Mouse (Mus musculus) intestine, embryonic 15.5 days (tissue): ENCODE data around the gene Vps52. TPM values are rescaled to one million over a fixed set of nuclear protein-coding genes. Genes with fewer than 3 reads are reported as not detected.
A peak's percentile ranks its signal among the peaks of the same experiment; 100 is the strongest.
"Not testable (repeated sequence)": the region's sequence is repeated elsewhere in the genome, so short reads cannot be mapped to it uniquely, and the experiment has no call there.

ENCODE experiments used
- ATAC-seq: fragments of 200-750 bp; cut with Nextera tagmentation; 2 replicates; pipeline ENCODE4 v1.8.0; 2017; ENCODE audit warnings: moderate TSS enrichment, moderate library complexity
- H3K27ac ChIP-seq: fragments of 300-500 bp; sonication (generic); 2 replicates; pipeline ENCODE4 v1.5.1; 2015; ENCODE audit warnings: mild to moderate bottlenecking, inconsistent platforms
- H3K27me3 ChIP-seq: fragments of 300-500 bp; sonication (generic); replicated peaks from 2 replicates; pipeline ENCODE4 v1.6.1; 2015; ENCODE audit warnings: inconsistent platforms
- H3K36me3 ChIP-seq: fragments of 300-500 bp; sonication (generic); 2 replicates; pipeline ENCODE4 v1.6.1; 2015; ENCODE audit warnings: inconsistent platforms
- H3K4me1 ChIP-seq: fragments of 300-500 bp; sonication (generic); replicated peaks from 2 replicates; pipeline ENCODE4 v1.6.1; 2015; ENCODE audit warnings: inconsistent platforms
- H3K4me2 ChIP-seq: fragments of 300-500 bp; sonication (generic); replicated peaks from 2 replicates; pipeline ENCODE4 v1.6.1; 2015; ENCODE audit warnings: mild to moderate bottlenecking, inconsistent platforms
- H3K4me3 ChIP-seq: fragments of 300-500 bp; sonication (generic); replicated peaks from 2 replicates; pipeline ENCODE4 v1.5.1; 2015; ENCODE audit warnings: inconsistent platforms
- H3K9ac ChIP-seq: fragments of 300-500 bp; sonication (generic); 2 replicates; pipeline ENCODE4 v1.6.1; 2015; ENCODE audit warnings: inconsistent platforms
- H3K9me3 ChIP-seq: fragments of 300-500 bp; sonication (generic); 2 replicates; pipeline ENCODE4 v1.6.1; 2016; ENCODE audit warnings: inconsistent platforms
- WGBS: fragments of 180-500 bp; shearing (Covaris S2); methylation state at CpG from one replicate; pipeline ENCODE4 v1.1.7; 2015; 5-methylcytosine and 5-hydroxymethylcytosine counted together
- polyA plus RNA-seq: library from polyadenylated mRNA; unstranded; fragments of >200 nt; fragmentation: Nextera tagmentation; extraction: Ambion mirVana; gene quantifications from 2 replicates; pipeline ENCODE4 v1.2.1, GENCODE M21; 2015

Gene Vps52
- polyA plus RNA-seq, 1 experiment from 2014 or later: 44.0 TPM

DNA sequence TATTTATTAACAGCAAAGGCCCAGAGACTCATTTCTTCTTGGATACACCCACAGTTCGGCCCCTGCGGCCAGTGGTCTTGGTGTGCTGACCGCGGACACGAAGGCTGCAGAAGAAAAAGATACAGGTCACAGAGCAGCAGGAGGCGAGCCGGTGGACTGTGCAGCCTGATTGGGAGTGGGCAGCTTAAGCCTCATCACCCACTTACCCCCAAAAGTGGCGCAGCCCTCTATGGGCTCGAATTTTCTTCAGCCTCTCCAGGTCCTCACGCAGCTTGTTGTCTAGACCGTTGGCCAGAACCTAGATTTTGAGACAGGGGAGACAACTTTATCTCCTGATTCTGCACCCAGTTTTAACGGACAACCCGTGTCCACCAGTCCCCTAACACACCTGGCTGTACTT, 3.6 kb upstream of the Vps52 start:
- H3K27ac ChIP-seq: 0 out of 2 replicates have a peak overlapping the region, but pooled peaks have one; percentile 96
- H3K4me2 ChIP-seq: peak overlapping the region; percentile 91
- H3K4me1 ChIP-seq: peaks cover 52% of the 10 kb centered on the region
- not testable (repeated sequence) for H3K9me3 ChIP-seq, H3K4me3 ChIP-seq, H3K27me3 ChIP-seq, ATAC-seq
- H3K9ac ChIP-seq: peak overlapping the region; percentile 59
- 71% methylated on average over 13 of the region's 13 CpGs for WGBS
- H3K36me3 ChIP-seq: peaks cover 13% of the 10 kb centered on the region

DNA sequence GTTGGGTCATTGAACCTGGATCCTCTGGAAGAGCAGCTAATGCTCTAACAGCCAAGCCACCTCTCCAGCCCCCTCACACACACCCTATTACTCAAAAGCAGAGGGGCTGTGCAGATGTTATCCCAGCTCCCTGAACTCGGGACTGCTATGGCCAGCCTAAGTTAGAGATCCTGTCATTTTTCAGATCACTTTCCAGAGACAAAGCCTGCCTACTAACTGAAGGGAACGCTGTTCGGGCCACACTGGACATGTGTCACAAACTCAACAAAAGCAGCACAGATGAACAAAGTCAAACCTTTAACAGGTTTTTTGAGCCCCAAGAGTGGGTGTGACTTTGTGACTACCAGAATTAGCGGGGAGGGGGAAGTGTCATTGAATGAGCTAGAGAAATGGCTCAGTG, 2.7 kb upstream of the Vps52 start:
- Histone ChIP-seq H3K27me3 (no peaks in the 10 kb centered on the region), H3K4me2 (peak overlapping the region; percentile 91), H3K9ac (peak overlapping the region; percentile 39; the same call in 1 of the 2 replicates), H3K27ac (peak overlapping the region; percentile 41), H3K4me3 (peak overlapping the region; percentile 84), H3K9me3 (no peaks in the 10 kb centered on the region), H3K36me3 (peaks cover 13% of the 10 kb centered on the region), H3K4me1 (peaks cover 52% of the 10 kb centered on the region)
- ATAC-seq: no peak
- WGBS: 81% methylated on average over 4 of the region's 4 CpGs

DNA sequence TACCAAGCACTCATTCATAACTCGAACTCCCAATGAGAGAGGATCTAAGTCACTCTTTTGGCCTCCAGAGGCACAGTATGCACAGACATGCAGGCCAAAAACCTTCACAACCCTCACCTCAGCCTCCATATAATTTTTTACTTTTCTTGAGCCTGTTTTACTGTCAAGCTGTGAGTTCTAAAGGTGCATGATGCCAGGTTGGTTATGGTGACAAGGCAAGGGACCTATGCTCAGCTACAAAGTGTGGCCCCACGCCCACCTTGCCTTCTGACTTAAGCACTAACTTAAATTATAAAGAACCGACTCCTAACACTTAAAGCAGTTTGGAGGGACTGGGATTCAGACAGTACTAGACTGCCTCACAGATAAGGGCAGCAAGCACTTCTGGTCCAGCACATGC, 2.3 kb upstream of the Vps52 start:
- H3K9ac ChIP-seq: peak overlapping the region; percentile 39; the same call in 1 of the 2 replicates
- H3K27me3 ChIP-seq: no peaks in the 10 kb centered on the region
- ATAC-seq: no peak
- peaks cover 51% of the 10 kb centered on the region for H3K4me1 ChIP-seq
- H3K9me3 ChIP-seq: no peaks in the 10 kb centered on the region
- H3K4me2 ChIP-seq: peak overlapping the region; percentile 91
- 77% methylated on average over 3 of the region's 3 CpGs for WGBS
- H3K4me3 ChIP-seq: peak overlapping the region; percentile 84
- peaks cover 13% of the 10 kb centered on the region for H3K36me3 ChIP-seq
- H3K27ac ChIP-seq: peak overlapping the region; percentile 41; the same call in 1 of the 2 replicates

DNA sequence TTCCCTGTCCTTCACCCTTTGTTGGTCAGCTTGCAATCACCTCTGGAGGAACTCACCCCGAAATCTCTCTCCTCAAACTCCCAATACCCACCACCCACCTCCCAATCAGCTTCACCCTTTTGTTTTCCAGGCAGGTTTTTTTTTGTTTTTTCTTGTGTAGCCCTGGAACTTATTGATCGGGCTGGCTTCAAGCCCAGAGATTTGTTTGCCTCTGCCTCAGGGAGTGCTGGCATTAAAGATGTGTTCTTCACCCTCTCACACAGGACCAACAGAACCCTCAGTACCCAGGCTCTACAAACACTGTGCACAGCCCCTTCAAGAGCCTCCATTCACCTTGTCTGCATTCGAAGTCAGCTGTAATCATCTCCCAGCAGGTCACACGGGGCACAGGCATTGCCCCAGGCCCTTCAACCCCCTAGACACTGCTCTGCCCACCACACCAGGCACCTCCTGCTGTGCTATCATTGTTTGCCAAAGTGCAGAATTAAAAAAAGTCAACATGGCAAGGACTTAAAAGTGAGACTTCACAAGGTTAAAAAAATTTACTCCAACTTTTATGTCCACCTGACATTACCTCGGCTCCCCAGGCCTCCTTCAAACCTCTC, 1.5 kb upstream of the Vps52 start:
- Histone ChIP-seq H3K4me2 (peak overlapping the region; percentile 91), H3K9me3 (no peaks in the 10 kb centered on the region), H3K4me1 (peaks cover 43% of the 10 kb centered on the region), H3K9ac (peak overlapping the region; percentile 97), H3K36me3 (peaks cover 14% of the 10 kb centered on the region), H3K27me3 (no peaks in the 10 kb centered on the region), H3K27ac (peak overlapping the region; percentile 94), H3K4me3 (peak overlapping the region; percentile 84)
- ATAC-seq: no peak
- WGBS: 37% methylated on average over 5 of the region's 5 CpGs

DNA sequence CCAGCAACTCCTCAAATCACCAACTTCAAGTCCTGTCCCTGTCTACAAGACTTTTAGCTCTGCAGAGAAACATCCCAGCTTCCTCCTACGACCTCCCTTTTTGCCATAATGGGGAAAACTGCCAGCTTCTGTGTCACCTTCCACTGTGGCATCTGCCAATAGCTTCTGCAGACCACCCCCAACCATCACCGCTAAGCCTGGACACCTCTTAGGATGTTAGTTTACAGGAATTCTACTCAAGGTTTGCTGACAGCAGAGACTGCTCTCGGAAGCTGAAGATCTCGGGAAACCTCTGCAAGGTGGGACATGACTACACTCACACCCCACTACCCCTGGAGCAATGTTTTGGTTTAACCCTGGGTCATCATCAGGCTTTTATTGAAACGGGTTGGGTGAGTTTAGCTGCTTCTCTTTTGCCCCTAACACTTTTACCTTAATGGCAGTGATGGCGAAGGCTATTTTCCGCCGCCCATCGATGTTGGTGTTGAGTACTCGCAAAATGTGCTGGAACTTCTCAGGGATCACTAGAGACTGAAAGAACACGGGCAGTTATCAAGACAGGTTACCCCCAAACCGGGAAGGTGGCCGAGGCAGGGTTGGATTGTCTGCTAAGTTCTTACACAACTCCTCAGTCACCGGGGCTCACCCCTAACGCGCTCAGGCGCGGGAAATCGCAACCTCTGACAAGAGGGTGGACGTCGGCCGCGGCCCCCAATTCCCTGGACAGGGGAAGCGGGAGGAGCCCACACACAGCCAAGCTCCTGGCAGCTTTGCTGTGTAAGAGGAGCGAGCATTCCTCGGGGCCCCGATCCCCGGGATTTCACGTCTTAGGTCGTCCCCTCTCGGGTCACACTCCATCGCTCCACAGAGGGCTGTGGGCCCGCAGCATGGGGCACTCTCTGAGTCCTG, 712 bp upstream of the Vps52 start:
- H3K4me1 ChIP-seq: peaks cover 38% of the 10 kb centered on the region
- under 1% methylated on average over 33 of the region's 33 CpGs for WGBS
- peaks cover 19% of the 10 kb centered on the region for H3K36me3 ChIP-seq
- H3K4me2 ChIP-seq: peak overlapping the region; percentile 91
- peak overlapping the region; percentile 97 for H3K9ac ChIP-seq
- peak; percentile 23; the same call in 1 of the 2 replicates for ATAC-seq
- H3K27ac ChIP-seq: peak overlapping the region; percentile 94
- no peaks in the 10 kb centered on the region for H3K27me3 ChIP-seq
- peak overlapping the region; percentile 84 for H3K4me3 ChIP-seq
- no peaks in the 10 kb centered on the region for H3K9me3 ChIP-seq

DNA sequence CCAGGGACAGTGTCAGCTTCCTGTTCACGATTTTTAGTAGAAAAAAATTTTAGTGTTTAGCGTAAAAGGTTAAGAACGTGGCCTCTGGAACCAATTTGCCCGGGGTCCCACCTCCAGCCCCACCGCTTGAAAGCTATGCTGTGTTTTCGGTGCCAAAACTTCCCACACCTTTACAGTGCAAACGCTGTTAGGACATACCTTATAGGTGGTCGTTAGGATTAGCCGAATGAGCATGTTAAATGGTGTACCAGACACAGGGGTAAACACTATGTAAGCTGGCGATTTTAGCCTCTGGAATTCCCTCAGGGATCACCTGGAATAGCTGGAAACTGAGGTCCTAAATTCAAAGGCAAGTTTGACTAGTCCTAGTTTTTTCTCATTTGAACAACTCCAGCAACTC, 724 bp downstream of the Vps52 start:
- Histone ChIP-seq H3K4me3 (peak overlapping the region; percentile 84), H3K9me3 (no peaks in the 10 kb centered on the region), H3K36me3 (peaks cover 20% of the 10 kb centered on the region), H3K4me1 (peaks cover 26% of the 10 kb centered on the region), H3K4me2 (peak overlapping the region; percentile 67), H3K27ac (peak overlapping the region; percentile 88; the same call in 1 of the 2 replicates), H3K27me3 (no peaks in the 10 kb centered on the region), H3K9ac (peak overlapping the region; percentile 77)
- WGBS: 7% methylated on average over 10 of the region's 10 CpGs
- no peak for ATAC-seq

DNA sequence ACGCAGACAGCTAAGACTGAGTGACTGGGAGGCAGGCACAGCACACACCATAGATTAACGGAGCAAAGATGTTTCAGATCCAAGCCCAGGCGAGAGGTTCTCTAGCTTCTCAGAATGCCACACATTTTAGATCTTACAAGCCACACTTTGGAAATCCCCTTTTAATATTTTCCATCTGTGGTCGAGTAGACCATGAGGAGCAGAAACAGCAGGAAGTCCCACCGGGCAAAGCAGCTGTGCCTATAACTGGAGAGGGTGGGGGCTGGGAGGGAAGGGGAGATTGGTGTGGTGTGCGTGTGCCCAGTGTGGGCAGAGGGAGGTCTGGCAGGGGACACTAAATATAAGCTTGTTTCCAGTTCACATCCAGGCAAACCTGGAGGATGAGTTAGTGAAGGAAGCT, 1.9 kb downstream of the Vps52 start:
- H3K27me3 ChIP-seq: no peaks in the 10 kb centered on the region
- ATAC-seq: no peak
- no peak overlapping the region for H3K27ac ChIP-seq
- no peak overlapping the region for H3K4me3 ChIP-seq
- peaks cover 25% of the 10 kb centered on the region for H3K36me3 ChIP-seq
- no peak overlapping the region for H3K9ac ChIP-seq
- H3K9me3 ChIP-seq: no peaks in the 10 kb centered on the region
- 87% methylated on average over 6 of the region's 6 CpGs for WGBS
- H3K4me1 ChIP-seq: peaks cover 20% of the 10 kb centered on the region
- H3K4me2 ChIP-seq: no peak overlapping the region

DNA sequence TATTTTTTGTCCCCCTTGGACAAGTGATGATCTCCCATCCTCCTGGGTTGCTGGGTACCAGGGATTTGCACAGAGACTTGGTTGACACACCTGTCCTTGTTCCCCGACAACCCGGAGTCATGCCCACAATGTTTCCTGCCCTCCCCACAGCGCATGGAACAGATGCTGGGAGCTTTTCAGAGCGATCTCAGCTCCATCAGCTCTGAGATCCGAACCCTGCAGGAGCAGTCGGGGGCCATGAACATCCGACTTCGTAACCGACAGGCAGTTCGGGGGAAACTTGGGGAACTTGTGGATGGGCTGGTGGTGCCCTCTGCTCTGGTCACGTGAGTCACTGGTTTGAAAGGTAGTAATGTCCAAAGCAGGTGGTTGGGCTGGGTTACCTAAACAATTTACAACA, 2.8 kb downstream of the Vps52 start:
- H3K4me3 ChIP-seq: no peak overlapping the region
- H3K36me3 ChIP-seq: peaks cover 23% of the 10 kb centered on the region
- H3K4me2 ChIP-seq: no peak overlapping the region
- 95% methylated on average over 11 of the region's 11 CpGs for WGBS
- peaks cover 11% of the 10 kb centered on the region for H3K4me1 ChIP-seq
- no peaks in the 10 kb centered on the region for H3K9me3 ChIP-seq
- no peak for ATAC-seq
- H3K27me3 ChIP-seq: no peaks in the 10 kb centered on the region
- no peak overlapping the region for H3K9ac ChIP-seq
- H3K27ac ChIP-seq: no peak overlapping the region

DNA sequence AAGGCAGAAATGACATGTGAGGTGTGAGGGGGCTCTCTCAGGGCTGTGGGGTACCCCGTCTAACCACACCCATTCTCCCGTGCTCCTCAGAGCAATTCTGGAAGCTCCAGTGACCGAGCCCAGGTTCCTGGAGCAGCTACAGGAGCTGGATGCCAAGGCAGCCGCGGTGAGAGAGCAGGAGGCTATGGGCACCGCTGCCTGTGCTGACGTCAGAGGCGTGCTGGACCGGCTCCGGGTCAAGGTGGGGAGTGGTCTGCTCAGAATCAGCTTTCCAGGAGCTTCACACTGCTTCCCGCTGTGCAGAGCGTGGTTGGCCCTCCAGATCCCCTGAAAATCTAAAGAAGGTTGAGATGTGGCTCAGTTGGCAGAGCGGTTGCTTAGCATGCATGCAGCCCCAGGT, 3.5 kb downstream of the Vps52 start:
- no peak overlapping the region for H3K9ac ChIP-seq
- no peak overlapping the region for H3K27ac ChIP-seq
- H3K4me3 ChIP-seq: no peak overlapping the region
- H3K4me2 ChIP-seq: no peak overlapping the region
- peaks cover 5% of the 10 kb centered on the region for H3K4me1 ChIP-seq
- peaks cover 20% of the 10 kb centered on the region for H3K36me3 ChIP-seq
- no peaks in the 10 kb centered on the region for H3K27me3 ChIP-seq
- no peak for ATAC-seq
- H3K9me3 ChIP-seq: no peaks in the 10 kb centered on the region
- WGBS: 95% methylated on average over 13 of the region's 13 CpGs

DNA sequence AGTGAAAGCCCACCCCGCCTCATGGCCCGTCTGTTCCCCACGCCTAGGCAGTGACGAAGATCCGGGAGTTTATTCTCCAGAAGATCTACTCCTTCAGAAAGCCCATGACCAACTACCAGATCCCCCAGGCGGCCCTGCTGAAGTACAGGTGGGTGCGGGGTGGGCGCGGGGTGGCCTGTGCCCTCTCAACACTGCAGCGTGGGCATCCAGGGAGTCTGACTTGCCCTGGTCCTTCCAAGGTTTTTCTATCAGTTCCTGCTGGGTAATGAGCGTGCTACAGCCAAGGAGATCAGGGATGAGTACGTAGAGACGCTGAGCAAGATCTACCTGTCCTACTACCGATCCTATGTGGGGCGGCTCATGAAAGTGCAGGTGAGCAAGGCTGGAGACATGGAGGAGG, 4.3 kb downstream of the Vps52 start:
- Histone ChIP-seq H3K27ac (no peak overlapping the region), H3K4me2 (no peak overlapping the region), H3K4me3 (no peak overlapping the region), H3K4me1 (no peaks in the 10 kb centered on the region), H3K9me3 (no peaks in the 10 kb centered on the region), H3K9ac (no peak overlapping the region), H3K36me3 (peaks cover 18% of the 10 kb centered on the region), H3K27me3 (no peaks in the 10 kb centered on the region)
- ATAC-seq: no peak
- 93% methylated on average over 15 of the region's 15 CpGs for WGBS

DNA sequence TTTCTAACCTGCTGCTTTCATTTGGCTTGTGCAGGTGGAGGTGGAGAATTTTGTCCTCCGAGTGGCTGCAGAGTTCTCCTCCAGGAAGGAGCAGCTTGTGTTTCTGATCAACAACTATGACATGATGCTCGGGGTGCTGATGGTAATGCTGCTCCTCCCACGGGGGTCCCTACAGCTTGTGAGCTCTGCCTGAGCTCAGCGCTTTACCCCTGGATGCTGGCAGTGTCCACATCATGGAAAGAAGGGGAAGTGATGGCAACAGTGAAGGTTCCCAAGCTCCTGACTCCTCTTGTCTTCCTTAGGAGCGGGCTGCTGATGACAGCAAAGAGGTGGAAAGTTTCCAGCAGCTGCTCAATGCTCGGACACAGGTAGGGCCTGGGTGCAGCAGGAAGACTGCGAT, 7.3 kb downstream of the Vps52 start:
- no peak for ATAC-seq
- Histone ChIP-seq H3K27me3 (no peaks in the 10 kb centered on the region), H3K4me1 (no peaks in the 10 kb centered on the region), H3K4me2 (no peak overlapping the region), H3K9ac (no peak overlapping the region), H3K4me3 (no peak overlapping the region), H3K27ac (no peak overlapping the region), H3K9me3 (no peaks in the 10 kb centered on the region), H3K36me3 (peaks cover 25% of the 10 kb centered on the region)
- 91% methylated on average over 7 of the region's 7 CpGs for WGBS

DNA sequence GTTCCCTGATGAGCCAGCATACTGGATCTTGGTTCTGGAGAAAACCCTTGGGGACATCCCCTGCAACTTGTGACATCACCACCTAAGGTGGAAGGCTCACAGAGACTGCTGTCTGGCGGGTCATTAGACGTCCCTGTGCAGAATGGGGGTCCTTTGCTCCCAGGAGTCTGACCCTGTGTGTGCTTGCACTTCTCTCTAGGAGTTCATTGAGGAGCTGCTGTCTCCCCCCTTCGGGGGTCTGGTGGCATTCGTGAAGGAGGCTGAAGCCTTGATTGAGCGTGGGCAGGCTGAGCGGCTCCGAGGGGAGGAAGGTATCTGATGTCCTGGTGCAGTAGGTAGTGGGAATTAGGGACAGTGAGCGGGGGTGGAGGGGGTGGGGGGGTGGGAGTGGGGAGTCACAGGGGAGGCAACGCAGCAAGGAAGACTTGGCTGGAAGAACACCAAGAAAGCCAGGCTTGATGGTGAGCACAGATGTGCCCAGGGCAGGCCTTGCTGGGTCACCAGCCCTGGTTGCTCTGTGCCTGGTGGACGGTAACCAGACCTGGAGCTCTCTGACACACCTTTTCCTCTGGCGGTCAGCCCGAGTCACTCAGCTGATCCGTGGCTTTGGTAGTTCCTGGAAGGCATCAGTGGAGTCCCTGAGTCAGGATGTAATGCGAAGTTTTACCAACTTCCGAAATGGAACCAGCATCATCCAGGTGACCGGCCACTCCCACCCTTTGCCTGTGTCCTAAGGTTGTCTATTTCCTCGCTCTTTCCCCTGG, 9.7 kb downstream of the Vps52 start:
- no peak for ATAC-seq
- Histone ChIP-seq H3K36me3 (peaks cover 18% of the 10 kb centered on the region), H3K4me1 (no peaks in the 10 kb centered on the region), H3K4me2 (no peak overlapping the region), H3K27ac (no peak overlapping the region), H3K4me3 (no peak overlapping the region), H3K27me3 (no peaks in the 10 kb centered on the region), H3K9ac (no peak overlapping the region), H3K9me3 (no peaks in the 10 kb centered on the region)
- 93% methylated on average over 17 of the region's 17 CpGs for WGBS
